Mouse (Mus musculus): ENCODE results near the gene B4galnt2.

DNA sequence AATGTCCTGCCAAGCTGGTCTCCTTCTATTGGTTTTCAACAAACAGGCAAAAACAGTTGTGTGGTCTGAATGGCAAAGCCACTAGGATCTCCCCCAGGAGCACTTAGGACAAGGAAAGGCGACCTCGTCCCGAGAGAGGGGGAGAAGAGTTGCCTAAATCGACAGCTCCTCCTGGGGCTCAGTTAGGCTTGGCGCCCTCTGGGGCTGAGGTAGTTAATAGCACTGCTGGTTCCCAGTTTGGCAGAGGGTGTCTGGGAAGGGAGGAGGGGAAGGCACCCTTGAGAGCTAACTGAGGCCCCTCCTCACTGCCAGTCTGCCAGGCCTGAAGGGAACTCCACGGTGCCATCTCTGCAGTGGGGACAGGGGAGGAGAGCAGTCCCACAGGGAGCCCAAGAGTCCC lies 44.5 kb upstream of the B4galnt2 start:
- TF ChIP-seq GATA1 (IDR thresholded peaks at IDR 0.05; ENCODE audit: borderline replicate concordance, low read length) (no peak), FLI1 (IDR thresholded peaks at IDR 0.05; ENCODE audit: low read length) (no peak)

Measured in megakaryocyte, embryonic 14.5 days (primary cell).